Mouse (Mus musculus) liver, embryonic 14.5 days (tissue): Measurements from ENCODE around the gene Gm27179. TPM values are rescaled to one million over a fixed set of nuclear protein-coding genes. Genes with fewer than 3 reads are reported as not detected.
"Not testable (repeated sequence)": the region's sequence is repeated elsewhere in the genome, so short reads cannot be mapped to it uniquely, and the experiment has no call there.

Source experiments
- ATAC-seq: fragments of 200-750 bp; cut with Nextera tagmentation; 2 replicates; pipeline ENCODE4 v1.8.0; 2017; ENCODE audit warnings: moderate number of reproducible peaks, mild to moderate bottlenecking, moderate library complexity; ENCODE audit not compliant: insufficient read depth
- DNase-seq, 3 experiments: peaks; one replicate each; pipeline ENCODE4 v3.0.0-alpha.2; 2012 to 2013; ENCODE audit warnings: low read depth in 3 of 3, low spot score in 3 of 3
- H3K27ac ChIP-seq: fragments of 300-500 bp; sonication (generic); 2 replicates; pipeline ENCODE4 v1.5.1; 2014; ENCODE audit warnings: moderate library complexity, mild to moderate bottlenecking, control low read depth, inconsistent platforms
- H3K27me3 ChIP-seq: fragments of 300-500 bp; sonication (generic); 2 replicates; pipeline ENCODE4 v1.6.1; 2014; ENCODE audit warnings: mild to moderate bottlenecking, low read length, moderate library complexity; ENCODE audit not compliant: control insufficient read depth, insufficient read depth
- H3K36me3 ChIP-seq: fragments of 300-500 bp; sonication (generic); replicated peaks from 2 replicates; pipeline ENCODE4 v1.6.1; 2014; ENCODE audit warnings: low read depth; ENCODE audit not compliant: control insufficient read depth, insufficient read depth
- H3K4me1 ChIP-seq, 2 experiments: fragments of 200-500 bp in 1 of 2; fragments of 300-500 bp in 1 of 2; sonication (generic) in 1 of 2; replicated peaks; 2 replicates each; pipeline ENCODE4 v1.6.1; 2012 to 2014; ENCODE audit warnings: antibody characterized with exemption in 1 of 2, inconsistent platforms in 1 of 2, low read length in 1 of 2; ENCODE audit not compliant: control insufficient read depth in 2 of 2, insufficient read depth in 2 of 2
- H3K4me2 ChIP-seq: fragments of 300-500 bp; sonication (generic); 2 replicates; pipeline ENCODE4 v1.6.1; 2014; ENCODE audit warnings: low read depth, mild to moderate bottlenecking, control low read depth, moderate library complexity
- H3K4me3 ChIP-seq, 2 experiments: fragments of 200-500 bp in 1 of 2; fragments of 300-500 bp in 1 of 2; sonication (generic) in 1 of 2; 2 replicates each; pipeline ENCODE4 v1.5.1; 2012 to 2014; ENCODE audit warnings: low read depth in 2 of 2, low read length in 2 of 2, mild to moderate bottlenecking in 2 of 2, control low read depth in 1 of 2, inconsistent platforms in 1 of 2, moderate library complexity in 1 of 2; ENCODE audit not compliant: insufficient read depth in 1 of 2
- H3K9ac ChIP-seq: fragments of 300-500 bp; sonication (generic); replicated peaks from 2 replicates; pipeline ENCODE4 v1.6.1; 2014; ENCODE audit warnings: mild to moderate bottlenecking, control low read depth, moderate library complexity
- H3K9me3 ChIP-seq: fragments of 300-500 bp; sonication (generic); 2 replicates; pipeline ENCODE4 v1.6.1; 2016; ENCODE audit warnings: low read length, mixed read lengths; ENCODE audit not compliant: control insufficient read depth
- WGBS: fragments of 180-500 bp; shearing (Covaris S2); extraction: QIAGEN DNeasy Blood & Tissue Kit; methylation state at CpG from one replicate; pipeline ENCODE4 v1.1.7; 2014; ENCODE audit not compliant: insufficient replicate concordance; 5-methylcytosine and 5-hydroxymethylcytosine counted together
- polyA plus RNA-seq, 2 experiments: library from polyadenylated mRNA; depleted of rRNA in 1 of 2; stranded (reverse) in 1 of 2; unstranded in 1 of 2; fragments of >200 nt; fragmentation: Nextera tagmentation in 1 of 2; extraction: Ambion mirVana in 1 of 2; gene quantifications; 2 replicates each; pipeline versions ENCODE4 v1.2.1 to v1.2.3; 2012 to 2014

Gm27179 gene
- polyA plus RNA-seq (2012; rRNA removed) (not detected in 2 replicates), polyA plus RNA-seq (2014; fragmentation: Nextera tagmentation; extraction: Ambion mirVana) (not detected in 2 replicates)

DNA sequence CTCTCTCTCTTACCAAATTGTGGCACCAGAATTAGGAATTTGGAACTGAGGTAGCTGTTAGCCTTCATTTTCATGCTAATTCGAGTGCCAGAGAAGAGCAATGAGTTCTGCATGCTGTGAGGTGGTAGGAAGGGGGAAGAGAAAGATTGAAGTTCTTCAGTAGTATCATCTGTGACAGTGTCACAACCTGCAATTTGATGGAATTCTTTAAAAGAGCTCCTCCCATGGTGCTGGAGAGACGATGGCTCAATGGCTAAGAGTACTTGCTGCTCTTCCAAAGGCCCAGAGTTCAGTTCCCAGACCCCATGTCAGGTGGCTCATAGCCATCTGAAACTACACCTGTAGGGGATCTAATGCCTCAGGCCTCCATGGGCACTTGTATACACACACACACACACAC is at the start of gene Gm27179:
Gene Gm27179, minus strand, starts transcription at position 101 of the 400 bp plus-strand sequence.
- not testable (repeated sequence) for H3K9ac ChIP-seq, H3K4me3 ChIP-seq, DNase-seq, ATAC-seq, H3K9me3 ChIP-seq, H3K36me3 ChIP-seq, H3K27ac ChIP-seq, H3K4me2 ChIP-seq, H3K4me1 ChIP-seq, H3K27me3 ChIP-seq
- WGBS: no CpG with 5 or more reads among the region's 2 CpGs

GRCm38 (mm10) chr14:69557550-69557949 is 45.2 kb upstream of the Gm27179 start:
- not testable (repeated sequence) for H3K9ac ChIP-seq, H3K36me3 ChIP-seq, H3K27me3 ChIP-seq, H3K4me3 ChIP-seq, H3K4me2 ChIP-seq, ATAC-seq, H3K9me3 ChIP-seq, H3K27ac ChIP-seq, DNase-seq, H3K4me1 ChIP-seq
- WGBS: no CpG with 5 or more reads among the region's 14 CpGs

DNA sequence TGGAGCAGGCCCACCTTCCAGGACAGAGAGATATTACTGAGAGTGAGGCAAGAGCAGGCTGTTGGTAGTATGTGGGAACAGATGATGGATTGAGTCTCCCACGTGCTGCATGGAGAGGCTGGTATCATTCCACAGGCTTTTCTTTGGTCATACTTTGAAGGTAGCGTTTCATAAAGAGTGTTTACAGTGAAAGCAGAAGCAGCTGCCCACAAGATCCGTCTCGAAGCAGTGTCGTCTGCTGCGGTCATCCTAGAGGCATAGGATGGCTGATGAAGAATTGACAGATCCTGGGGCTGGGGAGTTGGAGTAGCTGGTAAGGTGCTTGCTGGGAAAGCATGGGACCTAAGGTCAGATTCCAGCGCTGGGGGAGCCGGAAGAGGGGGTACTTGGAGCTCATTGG is 44.5 kb upstream of the Gm27179 start:
- not testable (repeated sequence) for H3K4me3 ChIP-seq, H3K4me2 ChIP-seq, H3K36me3 ChIP-seq, H3K4me1 ChIP-seq, H3K27me3 ChIP-seq, H3K9me3 ChIP-seq, H3K9ac ChIP-seq, ATAC-seq, H3K27ac ChIP-seq, DNase-seq
- no CpG with 5 or more reads among the region's 8 CpGs for WGBS

- DNase-seq, H3K4me1 ChIP-seq, H3K27me3 ChIP-seq, H3K4me2 ChIP-seq, H3K4me3 ChIP-seq, H3K9ac ChIP-seq, H3K36me3 ChIP-seq, H3K9me3 ChIP-seq, H3K27ac ChIP-seq: not testable (repeated sequence)
- no CpG with 5 or more reads among the region's 68 CpGs for WGBS
- ATAC-seq: peak; percentile 97
Observed at GRCm38 (mm10) chr14:69555110-69555831, 42.9 kb upstream of the Gm27179 start, which contains the start of gene Entpd4b. Entpd4b (plus strand) TSS chr14:69555424.

DNA sequence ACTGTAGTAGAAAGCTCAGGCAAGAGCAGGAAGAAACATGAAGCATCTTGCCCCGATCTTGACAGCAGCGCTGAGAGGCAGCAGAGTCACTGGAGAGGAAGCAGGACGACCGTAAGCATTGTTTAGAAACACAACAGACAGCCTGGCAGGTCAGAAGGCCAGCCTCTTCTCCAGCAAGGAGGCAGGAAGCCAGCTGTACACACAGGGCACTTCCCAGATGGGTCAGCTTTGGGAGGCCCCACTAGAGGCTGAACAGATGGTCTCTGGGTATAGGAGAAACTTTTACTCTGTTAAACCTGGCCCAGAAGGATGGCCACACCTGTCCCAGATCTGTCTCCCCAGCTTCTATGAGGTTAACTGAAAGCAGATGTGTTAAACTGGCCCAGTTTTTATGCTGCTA is 35.0 kb upstream of the Gm27179 start:
- ATAC-seq, H3K36me3 ChIP-seq, DNase-seq, H3K4me3 ChIP-seq, H3K9me3 ChIP-seq, H3K4me2 ChIP-seq, H3K9ac ChIP-seq, H3K27ac ChIP-seq, H3K4me1 ChIP-seq, H3K27me3 ChIP-seq: not testable (repeated sequence)
- no CpG with 5 or more reads among the region's 4 CpGs for WGBS

DNA sequence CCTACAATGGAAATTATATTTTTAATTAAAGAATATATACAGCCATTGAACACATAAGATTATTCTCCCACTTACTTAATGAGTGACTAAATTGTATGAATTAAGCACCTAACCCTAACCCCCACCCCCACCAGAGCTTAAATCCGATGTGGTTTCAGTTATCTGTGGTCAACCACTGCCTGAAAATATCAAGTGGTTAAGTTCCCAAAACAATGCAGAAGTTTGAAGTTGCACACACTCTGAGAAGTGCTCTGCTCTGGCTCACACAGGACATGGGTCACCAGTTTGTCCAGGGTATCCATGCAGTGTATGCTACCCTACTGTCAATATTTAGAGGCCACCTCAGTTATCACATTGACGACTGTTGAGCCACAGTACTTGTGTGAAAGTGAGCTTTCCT is 32.7 kb upstream of the Gm27179 start:
- not testable (repeated sequence) for H3K27me3 ChIP-seq, H3K4me3 ChIP-seq, ATAC-seq, H3K36me3 ChIP-seq, H3K9me3 ChIP-seq, DNase-seq, H3K4me1 ChIP-seq, H3K27ac ChIP-seq, H3K9ac ChIP-seq, H3K4me2 ChIP-seq
- WGBS: no CpG with 5 or more reads among the region's 2 CpGs

- H3K27ac ChIP-seq, H3K4me1 ChIP-seq, ATAC-seq: not testable (repeated sequence)
Observed at GRCm38 (mm10) chr14:69544033-69544432, 31.7 kb upstream of the Gm27179 start.

GRCm38 (mm10) chr14:69542695-69543094 is 30.3 kb upstream of the Gm27179 start:
- not testable (repeated sequence) for DNase-seq, ATAC-seq, H3K9me3 ChIP-seq, H3K27ac ChIP-seq, H3K36me3 ChIP-seq, H3K4me3 ChIP-seq, H3K9ac ChIP-seq, H3K4me1 ChIP-seq, H3K4me2 ChIP-seq, H3K27me3 ChIP-seq
- WGBS: no CpG with 5 or more reads among the region's 7 CpGs

More at GRCm38 (mm10) chr14:69544033-69544432, 31.7 kb upstream of the Gm27179 start:
- not testable (repeated sequence) for DNase-seq, H3K4me2 ChIP-seq, H3K36me3 ChIP-seq, H3K4me3 ChIP-seq, H3K9me3 ChIP-seq, H3K27me3 ChIP-seq, H3K9ac ChIP-seq
- no CpG with 5 or more reads among the region's 7 CpGs for WGBS
